Mouse (Mus musculus) olfactory bulb, adult 2 months (tissue): ENCODE measurements around the gene Tsku. TPM values are rescaled to one million over a fixed set of nuclear protein-coding genes. Genes with fewer than 3 reads are reported as not detected.

ENCODE experiments used
- H3K27ac ChIP-seq: fragments of 200-500 bp; 2 replicates; pipeline ENCODE4 v1.5.1; 2012; ENCODE audit warnings: low read depth, low read length; ENCODE audit not compliant: insufficient read depth
- H3K4me1 ChIP-seq: fragments of 200-500 bp; 2 replicates; pipeline ENCODE4 v1.6.1; 2012; ENCODE audit warnings: low read length; ENCODE audit not compliant: control insufficient read depth, insufficient read depth
- H3K4me3 ChIP-seq: fragments of 200-500 bp; 2 replicates; pipeline ENCODE4 v1.5.1; 2012; ENCODE audit warnings: mild to moderate bottlenecking, low read depth, low read length, moderate library complexity; ENCODE audit not compliant: insufficient read depth
- CTCF ChIP-seq: fragments of 200-500 bp; IDR thresholded peaks from 2 replicates; pipeline ENCODE4 v1.5.1; 2012; ENCODE audit warnings: low read depth, mild to moderate bottlenecking, low read length, moderate library complexity; ENCODE audit not compliant: insufficient read depth
- POLR2A ChIP-seq: fragments of 200-500 bp; IDR thresholded peaks from 2 replicates; pipeline ENCODE4 v1.6.1; 2012; ENCODE audit warnings: mild to moderate bottlenecking, low read depth, low read length, moderate library complexity; ENCODE audit not compliant: insufficient read depth
- WGBS: fragments of 180-500 bp; shearing (Covaris S2); methylation state at CpG from one replicate; pipeline ENCODE4 v1.1.7; 2018; 5-methylcytosine and 5-hydroxymethylcytosine counted together
- polyA plus RNA-seq: library from polyadenylated mRNA; stranded (reverse); fragments of >200 nt; gene quantifications from 2 replicates; pipeline ENCODE4 v1.2.4, GENCODE M21; 2012; ENCODE audit warnings: low replicate concordance; ENCODE audit not compliant: missing spikeins, insufficient read depth, insufficient read length

Gene Tsku
- polyA plus RNA-seq, 1 experiment, result not detected

GRCm38 (mm10) chr7:98323288-98324019 is 37.7 kb downstream of the Tsku start:
- H3K27ac ChIP-seq, result no peak overlapping the region
- TF ChIP-seq CTCF (no peak), POLR2A (no peak)
- H3K4me3 ChIP-seq, result no peak overlapping the region
- WGBS, result 48% methylated on average over 5 of the region's 5 CpGs
- no peaks in the 10 kb centered on the region for H3K4me1 ChIP-seq

- H3K4me3 ChIP-seq, result no peak overlapping the region
- 86% methylated on average over 3 of the region's 3 CpGs for WGBS
Measured at GRCm38 (mm10) chr7:98322415-98322814, 38.7 kb downstream of the Tsku start.

GRCm38 (mm10) chr7:98321083-98321482 is 40.0 kb downstream of the Tsku start, which contains the start of gene Acer3:
Gene Acer3, minus strand, starts transcription at chr7:98321208.
- 95% methylated on average over 2 of the region's 2 CpGs for WGBS
- H3K4me3 ChIP-seq, result no peak within 1 kb of the TSS
- TF ChIP-seq CTCF, result no peak
- TF ChIP-seq POLR2A, result no peak
- no peaks in the 10 kb centered on the region for H3K4me1 ChIP-seq
- H3K27ac ChIP-seq, result no peak within 1 kb of the TSS

More at GRCm38 (mm10) chr7:98322415-98322814, 38.7 kb downstream of the Tsku start:
- Histone ChIP-seq H3K4me1 (no peaks in the 10 kb centered on the region), H3K27ac (no peak overlapping the region)
- TF ChIP-seq CTCF (no peak), POLR2A (no peak)

GRCm38 (mm10) chr7:98320006-98320556 is 41.0 kb downstream of the Tsku start:
- Histone ChIP-seq H3K4me3 (no peak overlapping the region), H3K27ac (no peak overlapping the region), H3K4me1 (no peaks in the 10 kb centered on the region)
- WGBS, result 92% methylated on average over 7 of the region's 7 CpGs
- TF ChIP-seq CTCF (no peak), POLR2A (no peak)

- 55% methylated on average over 2 of the region's 2 CpGs for WGBS
Measured at GRCm38 (mm10) chr7:98316568-98316967, 44.6 kb downstream of the Tsku start.

GRCm38 (mm10) chr7:98315087-98315486 is 46.0 kb downstream of the Tsku start:
- TF ChIP-seq CTCF (no peak), POLR2A (no peak)
- no peak overlapping the region for H3K27ac ChIP-seq
- WGBS, result 76% methylated on average over 2 of the region's 2 CpGs

More at GRCm38 (mm10) chr7:98316568-98316967, 44.6 kb downstream of the Tsku start:
- TF ChIP-seq POLR2A, result no peak
- no peak for TF ChIP-seq CTCF
- H3K27ac ChIP-seq, result no peak overlapping the region
- no peak overlapping the region for H3K4me3 ChIP-seq
- H3K4me1 ChIP-seq, result no peaks in the 10 kb centered on the region

GRCm38 (mm10) chr7:98312185-98312920 is 48.8 kb downstream of the Tsku start:
- 78% methylated on average over 4 of the region's 4 CpGs for WGBS
- Histone ChIP-seq H3K4me3 (no peak overlapping the region), H3K27ac (no peak overlapping the region), H3K4me1 (peaks cover 4% of the 10 kb centered on the region; the same call in 1 of the 2 replicates)
- TF ChIP-seq CTCF (no peak), POLR2A (no peak)

More at GRCm38 (mm10) chr7:98315087-98315486, 46.0 kb downstream of the Tsku start:
- Histone ChIP-seq H3K4me3 (no peak overlapping the region), H3K4me1 (no peaks in the 10 kb centered on the region)

GRCm38 (mm10) chr7:98310266-98310665 is 50.9 kb downstream of the Tsku start:
- H3K4me1 ChIP-seq, result peaks cover 4% of the 10 kb centered on the region; the same call in 1 of the 2 replicates
- WGBS, result 71% methylated on average over 6 of the region's 6 CpGs
- H3K27ac ChIP-seq, result no peak overlapping the region
- no peak overlapping the region for H3K4me3 ChIP-seq
- TF ChIP-seq CTCF (no peak), POLR2A (no peak)
